Mouse (Mus musculus) colon, adult 2 months (tissue): Measurements from ENCODE around the gene Nudt16l1. TPM values are rescaled to one million over a fixed set of nuclear protein-coding genes. Genes with fewer than 3 reads are reported as not detected.

Experiments
- polyA plus RNA-seq: library from polyadenylated mRNA; depleted of rRNA; stranded (reverse); fragments of >200 nt; gene quantifications from 2 replicates; pipeline ENCODE4 v1.2.3, GENCODE M21; 2012; rRNA removed

Nudt16l1 gene
- 61.3 and 73.2 TPM in 2 replicates for polyA plus RNA-seq

GRCm38 (mm10) chr16:4938461-4938860 lies at the start of gene Nudt16l1:
Gene Nudt16l1, plus strand, starts transcription at chr16:4938761.

GRCm38 (mm10) chr16:4963797-4964709 lies 25.5 kb downstream of the Nudt16l1 start, which contains the start of gene Anks3:
Gene Anks3, minus strand, starts transcription at chr16:4964205.

Other genes with a start within 250 kb of the Nudt16l1 start
- 5.5 and 5.8 TPM in 2 replicates for gene Nmral1, start 219.4 kb upstream of the Nudt16l1 start, polyA plus RNA-seq
- 13.3 and 16.3 TPM in 2 replicates for gene Hmox2, start 212.4 kb upstream of the Nudt16l1 start, polyA plus RNA-seq
- gene Cdip1, start 148.5 kb upstream of the Nudt16l1 start, polyA plus RNA-seq = 58.9 and 69.7 TPM in 2 replicates
- gene 4930562C15Rik, start 103.3 kb upstream of the Nudt16l1 start, polyA plus RNA-seq = not detected in 2 replicates
- 50.0 and 54.2 TPM in 2 replicates for gene Ubald1, start 58.4 kb upstream of the Nudt16l1 start, polyA plus RNA-seq
- gene Mgrn1, start 52.5 kb upstream of the Nudt16l1 start, polyA plus RNA-seq = 150 and 154 TPM in 2 replicates
- gene Anks3, start 25.4 kb downstream of the Nudt16l1 start, polyA plus RNA-seq = 47.4 and 47.8 TPM in 2 replicates
- gene Sept12, start 59.1 kb downstream of the Nudt16l1 start, polyA plus RNA-seq = not detected in 2 replicates
- 177 and 286 TPM in 2 replicates for gene Smim22, start 68.5 kb downstream of the Nudt16l1 start, polyA plus RNA-seq
- 64.7 and 69.2 TPM in 2 replicates for gene Rogdi, start 74.8 kb downstream of the Nudt16l1 start, polyA plus RNA-seq
- gene Glyr1, start 111.1 kb downstream of the Nudt16l1 start, polyA plus RNA-seq = 44.5 and 45.5 TPM in 2 replicates
- 26.9 and 27.8 TPM in 2 replicates for gene Ubn1, start 111.3 kb downstream of the Nudt16l1 start, polyA plus RNA-seq
- 1.8 and 1.9 TPM in 2 replicates for gene Ppl, start 193.7 kb downstream of the Nudt16l1 start, polyA plus RNA-seq
- gene Sec14l5, start 208.3 kb downstream of the Nudt16l1 start, polyA plus RNA-seq = not detected in 2 replicates